Mouse (Mus musculus) olfactory bulb, adult 2 months (tissue): ENCODE data around the gene Cyp26b1.

Experiments
- CTCF ChIP-seq: fragments of 200-500 bp; IDR thresholded peaks from 2 replicates; pipeline ENCODE4 v1.5.1; 2012; ENCODE audit warnings: low read depth, mild to moderate bottlenecking, low read length, moderate library complexity; ENCODE audit not compliant: insufficient read depth
- POLR2A ChIP-seq: fragments of 200-500 bp; IDR thresholded peaks from 2 replicates; pipeline ENCODE4 v1.6.1; 2012; ENCODE audit warnings: mild to moderate bottlenecking, low read depth, low read length, moderate library complexity; ENCODE audit not compliant: insufficient read depth

- TF ChIP-seq POLR2A (no peak), CTCF (no peak)
These were observed 43.8 kb downstream of the Cyp26b1 start for GRCm38 (mm10) chr6:84549852-84550437.
